Mouse (Mus musculus) CD4-positive helper T cell, adult 2 months (primary cell): ENCODE results near the gene Gatm.

Source experiments
- DNase-seq: peaks from one replicate; pipeline ENCODE4 v3.0.0-alpha.2; 2012; ENCODE audit warnings: low read depth, missing footprints, low spot score

Gatm gene

DNA sequence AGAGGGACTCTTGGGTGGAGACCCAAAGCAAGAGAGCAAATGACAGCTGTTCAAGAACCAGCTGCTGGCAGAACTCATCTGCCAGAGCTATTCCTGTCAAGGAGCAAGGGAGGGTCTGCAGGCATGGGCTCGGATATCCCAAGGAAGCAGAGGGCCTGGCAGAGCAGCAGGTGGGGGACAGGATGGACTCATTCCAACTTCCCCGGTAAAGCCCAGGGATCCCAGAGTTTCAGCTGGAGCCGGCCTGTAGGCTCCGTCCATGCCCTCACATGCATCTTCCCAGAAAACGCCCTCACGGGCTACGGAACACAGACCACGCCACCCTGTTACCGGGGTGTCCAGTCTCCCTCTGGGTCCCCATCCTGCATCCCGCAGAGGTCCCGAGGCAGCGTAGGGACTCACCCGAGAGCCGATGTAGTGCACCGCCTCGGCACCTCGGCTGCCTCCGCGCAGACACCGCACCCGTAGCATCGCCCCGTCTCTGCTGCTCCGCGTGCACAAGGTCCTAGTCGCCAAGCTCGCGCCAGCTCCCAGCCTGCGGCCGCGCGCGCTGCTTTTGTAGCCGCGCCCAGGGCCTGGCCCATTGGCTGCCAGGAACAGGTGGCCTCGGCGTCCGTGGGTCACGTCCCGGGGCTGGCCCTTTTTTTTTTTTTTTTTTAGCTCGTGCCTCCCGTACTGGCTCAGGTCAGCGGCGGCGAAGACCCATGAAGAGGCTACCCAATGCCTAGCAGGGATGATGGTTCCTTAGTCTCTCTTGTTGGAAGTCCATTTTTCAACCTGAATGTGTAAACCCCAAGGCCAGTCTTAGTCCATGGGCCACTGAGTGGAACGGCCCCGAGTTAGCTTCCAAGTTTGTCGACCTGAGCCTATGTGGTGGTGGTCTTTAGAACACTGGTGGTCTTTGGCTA, at the start of gene Gatm:
Gene Gatm (minus strand): TSS at position 558 of the 908 bp plus-strand sequence.
- peak; percentile 36 for DNase-seq

DNA sequence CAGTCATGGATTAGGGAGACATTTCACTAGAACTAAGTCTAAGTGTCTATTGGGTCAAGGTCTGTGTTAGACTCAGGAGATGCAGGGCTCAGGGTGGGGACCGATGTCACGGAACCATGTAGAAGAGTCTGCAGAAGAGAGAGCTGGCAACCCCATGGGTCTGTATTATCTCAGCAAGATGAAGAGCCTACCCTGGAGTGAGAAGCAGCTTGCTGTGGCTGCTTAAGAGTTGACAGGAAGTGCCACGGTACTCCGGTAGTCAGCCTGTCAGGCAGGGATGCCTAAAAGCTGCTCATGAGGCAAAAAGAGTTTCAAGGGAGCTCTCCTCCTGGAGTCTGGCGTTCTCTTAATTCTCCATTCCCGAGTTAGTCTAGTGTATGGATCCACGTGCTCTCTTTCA, 48.7 kb upstream of the Gatm start:
- no peak for DNase-seq

DNA sequence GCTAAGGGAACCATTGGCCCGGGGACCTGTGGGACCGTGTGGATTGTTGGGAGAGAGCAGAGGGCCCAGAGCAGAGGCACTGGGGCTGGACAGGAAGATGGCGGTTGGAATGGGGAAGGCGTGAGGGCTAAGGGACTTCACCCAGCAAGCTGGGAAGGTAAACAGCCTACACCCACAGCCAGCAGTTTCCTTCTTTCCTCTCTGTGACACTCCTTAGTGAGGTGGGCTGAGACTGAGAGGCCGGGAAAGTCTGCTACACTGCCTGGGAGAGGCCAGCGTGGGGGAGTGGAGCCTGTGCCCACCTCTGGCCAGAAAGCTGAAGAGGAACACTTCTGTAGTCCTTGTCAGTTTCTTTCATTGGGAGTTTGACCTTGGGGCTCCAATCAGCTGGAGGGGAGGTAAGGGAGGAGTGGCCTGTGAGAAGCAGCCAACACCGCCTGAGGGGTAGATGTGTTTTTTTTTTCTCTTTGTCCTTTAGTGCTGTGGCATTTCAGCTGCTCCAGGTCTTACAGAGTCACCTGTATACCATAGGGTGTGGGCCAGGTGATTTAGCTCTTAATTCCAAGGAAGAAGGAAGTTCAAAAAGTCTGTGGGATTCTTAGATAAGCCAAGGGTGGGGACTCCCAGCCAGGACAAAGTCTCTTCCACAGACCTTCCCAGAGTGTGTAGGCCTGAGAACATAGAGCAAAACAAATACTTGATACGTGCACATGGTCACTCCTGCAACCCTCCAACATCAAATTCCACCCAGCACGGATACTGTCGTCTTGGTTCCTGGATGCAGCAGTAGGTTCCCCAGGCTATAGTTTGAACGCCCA, 46.8 kb upstream of the Gatm start:
- no peak for DNase-seq

DNA sequence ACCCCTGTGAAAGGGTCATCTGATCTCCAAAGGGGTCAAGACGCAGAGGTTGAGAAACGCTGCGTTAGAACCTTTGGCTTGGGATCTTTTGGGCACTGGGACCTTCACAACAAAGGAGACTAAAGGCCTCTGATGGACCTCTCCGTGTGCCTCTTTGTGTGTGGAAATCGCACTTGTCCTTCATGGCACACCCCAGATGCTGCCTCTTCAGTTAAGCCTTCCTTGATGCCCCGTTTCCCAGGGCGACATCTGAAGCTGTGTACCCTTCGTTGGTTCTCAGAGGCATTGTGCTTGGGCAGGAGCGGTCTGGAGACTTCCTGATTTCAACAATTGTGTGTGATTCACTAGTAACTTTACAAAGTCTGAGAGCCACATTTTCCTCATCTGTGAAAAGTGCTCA, 45.7 kb upstream of the Gatm start:
- no peak for DNase-seq

DNA sequence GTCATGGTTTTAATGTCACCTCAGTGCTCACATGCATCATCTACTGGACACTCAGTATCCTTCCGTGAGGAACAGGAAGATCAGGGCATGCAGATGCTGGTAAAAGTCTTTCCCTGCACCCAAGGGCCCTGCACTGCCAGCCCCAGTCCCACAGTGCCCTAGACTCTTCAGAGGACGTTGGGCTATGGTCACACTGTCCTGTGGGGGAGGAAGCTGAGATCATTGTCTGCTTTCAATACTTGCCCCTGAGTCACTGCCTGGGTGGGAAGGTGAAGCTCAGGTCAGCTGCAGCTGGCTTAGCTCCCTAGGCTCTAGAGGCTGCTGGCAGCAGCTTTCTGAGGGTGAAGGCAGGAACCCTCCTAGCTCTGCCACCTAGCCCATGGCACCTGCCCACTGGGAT, 44.9 kb upstream of the Gatm start:
- no peak for DNase-seq

DNA sequence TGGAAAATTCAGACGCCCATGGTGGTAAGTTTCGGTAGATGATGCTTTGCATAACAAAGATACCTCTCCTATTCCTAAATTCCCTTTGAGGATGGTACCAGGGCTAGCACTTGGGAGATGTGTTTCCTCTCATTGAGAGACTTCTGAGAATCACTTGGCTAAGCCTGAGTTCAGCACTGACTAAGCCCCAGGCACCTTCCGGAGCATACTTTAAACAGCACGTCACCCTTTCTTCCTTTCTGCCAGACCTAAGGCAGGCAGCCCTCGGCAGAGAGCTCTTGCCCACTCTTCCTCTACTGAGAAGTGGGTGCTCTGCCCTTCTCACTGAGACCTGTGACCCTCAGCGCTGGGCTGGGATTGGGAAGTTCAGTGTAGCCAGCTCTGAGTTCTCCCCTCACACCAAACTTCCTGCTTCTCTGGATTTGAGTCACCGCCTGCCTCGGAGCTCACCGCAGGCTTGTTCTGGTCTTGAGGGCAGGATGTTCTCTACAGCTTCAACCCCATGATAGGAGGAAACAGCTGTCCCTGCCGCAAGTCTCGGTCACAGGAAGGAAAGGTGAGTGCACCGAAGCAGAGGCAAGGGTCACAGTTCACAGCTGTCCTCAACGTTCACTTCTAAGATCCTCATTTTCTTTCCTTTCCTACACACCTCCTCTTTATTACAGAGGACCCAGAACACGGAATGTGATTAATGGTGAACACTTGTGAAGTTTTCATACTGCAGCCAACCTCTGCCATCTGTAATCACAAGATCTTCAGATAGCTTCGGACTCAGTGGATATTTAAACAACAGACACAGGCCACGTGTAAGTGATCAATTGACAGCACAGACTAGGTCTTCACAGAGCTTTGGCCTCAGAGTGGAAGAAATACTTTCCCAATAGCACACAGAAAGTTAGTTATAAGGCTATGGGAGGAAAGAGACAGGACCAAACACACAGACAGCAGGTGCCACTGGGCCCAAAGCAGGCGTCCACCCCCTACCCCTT, 41.3 kb upstream of the Gatm start:
- DNase-seq: peak; percentile 88

DNA sequence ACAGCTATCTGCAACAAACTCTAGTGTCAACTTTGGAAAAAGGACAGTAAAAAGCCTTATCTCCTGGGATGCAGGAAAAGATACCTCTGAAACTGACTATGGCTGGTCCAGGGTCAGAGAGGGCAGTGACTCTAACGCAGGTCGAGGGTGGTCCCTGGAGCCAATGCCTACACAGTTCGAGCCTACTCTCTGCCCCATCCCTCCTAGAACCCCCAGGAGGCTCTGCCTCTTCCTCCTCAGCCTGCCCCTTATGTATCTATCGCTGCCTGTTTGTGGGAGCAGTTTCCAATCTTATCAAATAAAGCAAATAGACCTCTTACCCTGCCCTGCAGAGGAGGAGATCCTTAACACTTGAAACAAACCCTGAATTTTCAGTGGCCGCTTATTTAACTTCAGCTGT, 27.6 kb upstream of the Gatm start:
- no peak for DNase-seq

DNA sequence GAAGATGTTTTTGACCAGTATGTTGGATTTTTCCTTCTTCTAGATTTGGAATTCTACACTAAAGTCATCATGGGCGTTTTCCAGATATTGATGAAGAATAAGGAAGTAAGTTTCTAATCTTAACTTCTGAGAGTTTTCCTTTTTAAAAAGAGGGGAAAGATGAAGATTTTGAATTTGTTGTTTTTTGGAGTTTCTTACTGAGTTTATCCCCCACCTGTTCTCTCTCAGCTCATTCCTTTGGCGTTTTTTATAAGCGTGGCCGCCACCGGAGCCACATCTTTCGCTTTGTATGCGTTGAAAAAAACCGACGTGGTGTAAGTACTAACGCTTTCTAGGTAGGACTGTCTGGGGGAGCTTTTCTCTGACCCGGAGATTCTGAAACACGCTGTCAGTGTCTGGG, 26.9 kb upstream of the Gatm start:
- DNase-seq: no peak

DNA sequence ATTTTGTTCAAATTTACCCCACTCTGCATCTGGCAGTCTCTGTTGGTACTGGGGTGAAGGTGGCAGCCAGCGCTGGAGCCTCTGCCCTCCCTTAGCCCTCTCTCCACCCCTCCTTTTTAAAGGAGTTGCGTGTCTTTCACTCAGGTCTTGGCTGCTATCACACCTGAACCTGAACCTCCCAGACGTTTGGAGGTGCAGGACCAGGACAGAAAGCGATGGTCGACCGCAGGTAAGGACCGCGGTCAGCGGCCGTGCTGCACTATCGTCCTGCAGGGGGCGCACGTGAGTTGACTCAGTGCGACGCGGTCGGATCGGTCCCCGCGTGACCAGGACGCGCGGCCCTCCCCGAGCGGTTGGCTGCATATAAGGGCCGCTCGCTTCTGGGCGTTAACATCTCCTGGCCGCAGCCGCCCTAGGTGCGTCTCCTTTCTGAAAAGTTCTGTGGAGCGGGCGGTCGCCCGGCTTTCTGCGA, 26.5 kb upstream of the Gatm start:
- peak; percentile 77 for DNase-seq

DNA sequence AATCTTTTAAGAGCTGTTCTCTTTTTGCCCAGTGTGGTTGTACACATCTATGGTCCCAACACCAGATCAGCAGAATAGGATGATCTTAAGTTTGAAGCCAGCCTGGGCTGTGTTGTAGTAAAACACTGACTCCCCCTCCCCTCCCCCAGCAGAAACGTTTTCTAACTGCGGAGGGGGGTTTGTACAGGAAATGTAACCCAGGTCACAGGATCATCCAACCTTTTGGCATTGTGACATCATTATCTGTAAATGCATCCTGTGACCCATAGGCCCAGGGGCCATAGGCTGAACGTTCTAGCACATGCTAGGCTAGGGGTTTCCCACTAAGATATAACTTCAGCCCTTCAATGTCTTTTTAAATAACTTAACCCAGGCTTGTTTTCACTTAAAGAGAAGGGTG, 25.6 kb upstream of the Gatm start, which contains the start of gene AA467197:
Gene AA467197 (plus strand): TSS at position 301 of the 400 bp plus-strand sequence.
- DNase-seq: no peak

DNA sequence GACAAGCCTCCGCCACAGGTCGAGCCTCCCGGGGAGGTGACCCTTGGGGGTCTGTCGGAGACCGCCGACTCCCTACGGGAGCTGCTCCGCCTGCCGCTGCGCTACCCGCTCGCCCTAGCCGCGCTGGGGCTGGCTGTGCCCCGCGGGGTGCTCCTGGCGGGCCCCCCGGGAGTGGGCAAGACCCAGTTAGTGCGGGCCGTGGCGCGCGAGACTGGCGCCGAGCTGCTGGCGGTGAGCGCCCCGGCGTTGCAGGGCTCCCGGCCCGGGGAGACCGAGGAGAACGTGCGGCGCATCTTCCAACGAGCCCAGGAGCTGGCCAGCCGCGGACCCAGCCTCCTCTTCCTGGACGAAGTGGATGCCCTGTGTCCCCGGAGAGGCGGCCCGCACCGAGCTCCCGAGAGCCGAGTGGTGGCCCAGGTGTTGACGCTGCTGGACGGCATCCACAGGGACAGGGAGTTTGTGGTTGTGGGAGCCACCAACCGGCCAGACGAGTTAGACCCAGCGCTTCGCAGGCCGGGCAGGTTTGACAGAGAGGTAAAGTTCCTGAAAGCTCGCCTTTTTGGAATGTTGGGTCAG, 20.2 kb upstream of the Gatm start:
- DNase-seq: no peak

DNA sequence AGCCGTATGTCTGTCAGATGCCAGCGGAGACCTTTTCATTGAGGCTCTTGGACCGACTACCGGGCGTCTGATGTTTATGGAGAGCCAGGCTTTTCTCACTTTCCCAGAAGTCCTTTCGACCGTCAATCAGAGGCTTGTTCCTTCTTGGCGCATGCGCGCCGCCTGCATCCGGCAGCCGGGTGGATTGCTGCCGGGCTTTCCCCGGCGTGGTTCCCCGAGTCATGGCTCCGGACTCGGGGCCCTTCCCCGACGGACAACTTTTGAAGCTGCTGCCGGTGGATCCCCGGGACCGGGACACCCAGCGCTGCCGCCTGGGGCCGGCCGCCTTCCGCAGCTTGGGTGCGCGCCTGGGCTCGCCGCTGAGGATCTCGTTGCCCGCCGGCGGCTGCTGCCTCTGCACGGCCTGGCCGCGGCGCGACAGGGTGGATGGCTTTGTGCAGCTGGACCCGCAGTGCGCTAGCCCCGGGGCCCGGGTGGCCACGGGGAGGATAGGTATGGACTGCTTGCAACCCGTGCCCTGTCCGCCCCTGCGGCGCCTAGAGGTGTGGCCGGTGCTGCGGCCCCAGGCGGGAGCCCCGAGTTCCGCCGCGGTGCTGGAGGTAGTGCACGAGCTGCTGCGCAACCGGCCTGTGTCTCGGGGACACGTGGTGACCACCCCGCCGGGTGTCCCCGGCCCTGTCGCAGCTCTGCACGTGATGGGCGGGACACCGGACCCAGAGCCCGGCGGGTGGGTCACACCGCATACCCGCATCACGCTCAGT, 19.5 kb upstream of the Gatm start:
- DNase-seq: peak; percentile 93

DNA sequence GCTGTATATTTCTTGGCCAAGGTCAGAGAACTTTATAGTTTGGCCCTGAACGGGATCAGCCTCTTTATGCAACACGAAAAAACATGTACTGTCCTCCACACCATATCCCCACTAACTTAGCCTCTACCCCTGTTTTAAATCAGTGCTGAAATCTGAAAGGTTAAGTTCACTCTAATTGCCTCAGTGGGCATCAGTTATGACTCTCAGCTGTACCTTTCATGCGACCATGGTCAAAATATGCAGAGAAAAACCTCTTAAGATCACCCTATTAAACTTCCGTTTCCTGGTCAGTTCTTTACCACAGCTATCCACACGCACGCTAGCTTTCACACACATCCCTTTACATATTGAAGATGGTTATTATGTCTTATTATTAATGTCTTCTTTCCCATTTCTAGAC, 18.8 kb upstream of the Gatm start:
- peak; percentile 11 for DNase-seq

DNA sequence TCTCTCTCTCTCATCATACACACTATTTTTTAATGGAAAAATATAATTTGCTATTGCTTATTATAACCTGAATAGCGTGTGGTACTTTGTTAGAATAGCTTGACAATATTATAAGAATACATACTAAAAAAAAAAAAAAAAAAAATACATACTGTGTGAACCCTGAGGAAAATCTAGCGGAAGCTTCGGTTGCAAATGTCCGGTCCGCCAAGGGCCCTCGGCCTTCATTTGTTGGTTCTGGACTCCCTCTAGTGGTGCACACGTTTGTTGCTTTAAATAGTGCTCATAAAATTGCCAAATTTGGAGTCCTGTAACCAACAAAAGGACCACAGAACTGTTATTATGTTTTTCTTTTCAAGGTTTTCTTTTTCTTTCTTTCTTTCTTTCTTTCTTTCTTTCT, 17.9 kb upstream of the Gatm start:
- DNase-seq: peak; percentile 80

DNA sequence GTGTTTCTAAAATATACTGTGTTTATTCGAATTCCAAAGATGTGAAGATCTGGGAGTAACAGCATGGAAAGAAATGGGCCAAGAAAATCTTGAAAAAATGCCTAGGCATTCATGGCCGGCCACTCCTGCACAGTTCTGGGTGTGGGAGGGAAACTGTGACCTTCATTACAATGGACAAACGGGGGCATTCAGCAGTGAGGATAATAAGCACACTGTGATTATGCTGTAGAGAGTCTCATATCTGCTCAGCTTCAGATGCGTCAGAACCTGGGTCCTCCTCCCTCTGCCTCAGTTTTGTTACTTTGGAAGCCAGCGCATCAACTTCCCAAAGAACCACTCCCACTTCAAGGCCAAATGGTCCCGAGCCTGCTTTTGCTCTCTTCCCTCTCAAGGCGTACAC, 14.8 kb upstream of the Gatm start:
- no peak for DNase-seq

DNA sequence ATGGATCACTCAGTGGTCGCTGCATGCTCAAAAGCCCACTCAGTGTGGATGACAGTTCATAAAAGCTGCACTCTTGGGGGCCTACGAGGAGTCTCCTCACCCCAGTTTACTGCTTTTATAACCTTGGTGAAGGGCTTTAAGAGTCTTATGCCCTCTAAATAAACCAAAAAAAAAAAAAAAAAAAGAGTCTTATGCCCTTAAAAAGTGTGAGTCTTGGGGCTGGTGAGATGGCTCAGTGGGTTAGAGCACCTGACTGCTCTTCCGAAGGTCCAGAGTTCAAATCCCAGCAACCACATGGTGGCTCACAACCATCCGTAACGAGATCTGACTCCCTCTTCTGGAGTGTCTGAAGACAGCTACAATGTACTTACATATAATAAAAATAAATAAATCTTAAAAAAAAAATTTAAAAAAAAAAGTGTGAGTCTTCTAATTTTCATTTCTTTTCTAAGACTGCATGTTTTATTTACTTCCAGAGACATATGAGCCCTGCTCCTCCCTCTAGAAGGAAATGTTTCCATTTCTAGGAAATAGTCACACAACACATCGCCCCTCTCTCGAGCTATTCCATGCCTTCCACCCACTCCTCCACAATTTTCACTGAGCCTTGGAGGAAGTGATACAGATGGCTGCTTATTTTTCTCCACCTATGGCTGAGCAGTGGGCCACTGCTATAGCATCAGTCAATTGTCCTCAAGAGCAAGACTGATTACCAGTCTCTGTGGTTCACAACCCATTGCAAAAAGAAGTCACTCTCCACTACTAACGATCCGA, 10.4 kb upstream of the Gatm start:
- DNase-seq: no peak

DNA sequence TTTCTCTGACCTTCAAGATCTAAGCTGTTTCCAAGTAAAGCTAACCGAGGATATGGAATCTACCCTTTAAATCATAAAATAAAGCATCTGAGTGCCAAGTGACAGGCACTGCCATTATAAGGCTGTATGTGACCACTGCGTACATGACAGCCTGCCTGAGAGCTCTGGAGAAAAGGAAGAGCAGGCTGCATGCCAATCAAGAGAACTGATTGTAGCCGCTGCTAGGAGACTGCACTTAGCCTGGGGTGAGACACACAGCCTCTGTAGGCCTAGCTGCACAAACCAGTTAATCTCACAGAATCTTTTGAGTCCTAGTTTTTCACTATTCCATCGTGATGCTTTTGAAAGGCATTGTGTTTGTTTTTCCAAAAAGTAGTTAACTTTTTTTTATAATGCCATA, 7.6 kb upstream of the Gatm start:
- DNase-seq: no peak

DNA sequence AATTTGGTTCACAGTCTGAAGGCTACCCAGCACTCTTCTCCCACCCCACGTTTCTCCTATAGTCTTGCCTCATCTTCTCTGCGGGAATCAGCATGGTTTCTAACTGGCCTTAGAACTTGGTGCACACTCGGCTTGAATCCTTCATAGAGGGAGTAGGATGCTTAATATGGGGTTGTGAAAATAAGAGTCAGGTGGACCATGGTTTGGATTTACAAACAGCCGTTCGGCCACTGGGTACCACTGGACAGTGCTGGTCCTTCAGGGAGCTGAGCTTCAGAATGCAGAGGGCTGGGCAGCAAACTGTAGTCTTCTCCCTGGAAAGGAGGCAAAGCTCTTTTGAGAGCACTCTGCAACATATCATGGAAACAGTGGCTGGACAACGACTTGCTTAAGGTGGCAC, 6.7 kb upstream of the Gatm start:
- no peak for DNase-seq

DNA sequence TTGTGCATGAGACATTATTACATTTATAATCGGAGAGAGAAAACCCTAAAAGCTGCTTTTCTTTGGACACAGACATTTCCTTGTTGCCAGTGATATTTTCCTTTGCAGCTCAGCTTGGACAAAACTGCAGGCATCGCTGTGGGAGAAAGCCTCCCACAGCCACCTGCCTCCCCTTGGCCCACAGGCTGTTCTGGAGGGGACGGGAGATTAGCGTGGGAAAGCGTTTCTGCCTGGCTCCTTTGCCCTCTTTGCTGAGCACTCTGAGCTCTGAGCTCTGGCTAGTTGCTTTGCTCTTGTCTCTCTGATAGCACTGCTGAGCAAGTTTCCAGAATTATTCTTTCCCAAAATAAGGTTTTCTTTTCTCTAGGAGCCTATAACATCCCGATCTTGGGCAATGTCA, 5.1 kb upstream of the Gatm start:
- DNase-seq: no peak

DNA sequence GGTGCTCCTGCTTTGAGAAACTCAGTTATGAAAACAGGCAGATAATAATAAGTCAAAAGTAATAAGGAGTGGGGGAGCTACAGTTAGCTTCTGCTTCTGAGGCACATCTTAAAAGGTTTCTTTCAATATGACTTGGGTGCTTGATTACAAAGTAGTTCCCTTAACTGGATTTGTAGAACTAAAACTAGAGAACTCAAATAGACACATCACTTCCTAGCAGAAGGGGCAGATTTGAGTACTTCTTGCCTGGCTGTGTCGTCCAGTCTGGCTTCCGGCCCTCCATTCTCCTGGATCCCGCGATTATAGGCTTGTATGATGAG, 511 bp upstream of the Gatm start:
- DNase-seq: no peak
